Mouse (Mus musculus) myocyte (in vitro differentiated cells): ENCODE measurements around the gene Lrrc8c. TPM values are rescaled to one million over a fixed set of nuclear protein-coding genes. Genes with fewer than 3 reads are reported as not detected.

Experiments used
- H3K27me3 ChIP-seq: one replicate; pipeline ENCODE4 v1.6.1; 2011; ENCODE audit not compliant: control insufficient read depth, insufficient read depth, insufficient read length
- H3K36me3 ChIP-seq: one replicate; pipeline ENCODE4 v1.6.1; 2011; ENCODE audit not compliant: control insufficient read depth, insufficient read depth
- H3K4me2 ChIP-seq: one replicate; pipeline ENCODE4 v1.6.1; 2011; ENCODE audit warnings: low read depth, control low read depth
- H3K4me3 ChIP-seq: one replicate; pipeline ENCODE4 v1.5.1; 2011; ENCODE audit warnings: mild to moderate bottlenecking, control low read depth, moderate library complexity
- H3K79me2 ChIP-seq: one replicate; pipeline ENCODE4 v1.6.1; 2011; ENCODE audit not compliant: control insufficient read depth, insufficient read depth
- H3ac ChIP-seq: one replicate; pipeline ENCODE4 v1.6.1; 2011; ENCODE audit not compliant: control insufficient read depth, insufficient read length
- CEBPB ChIP-seq: IDR thresholded peaks from 2 replicates; pipeline ENCODE4 v1.6.1; 2011; ENCODE audit warnings: mild to moderate bottlenecking, moderate library complexity; ENCODE audit not compliant: poor library complexity, insufficient read depth, severe bottlenecking
- E2F4 ChIP-seq: IDR thresholded peaks from one replicate; pipeline ENCODE4 v1.6.1; 2011; ENCODE audit warnings: mild to moderate bottlenecking, control low read depth, moderate library complexity; ENCODE audit not compliant: insufficient read depth
- MAX ChIP-seq: IDR thresholded peaks from one replicate; pipeline ENCODE4 v1.6.1; 2011; ENCODE audit warnings: low read depth, mild to moderate bottlenecking, control low read depth
- MYOD1 ChIP-seq, 3 experiments: IDR thresholded peaks; one replicate each; pipeline ENCODE4 v1.6.1; 2011; ENCODE audit warnings: control low read depth in 2 of 3, low read depth in 2 of 3, mild to moderate bottlenecking in 2 of 3, moderate library complexity in 1 of 3; ENCODE audit not compliant: insufficient read length in 2 of 3, control insufficient read depth in 1 of 3
- MYOG ChIP-seq, 3 experiments: IDR thresholded peaks; one replicate each; pipeline ENCODE4 v1.6.1; 2011; ENCODE audit warnings: control low read depth in 2 of 3, low read depth in 2 of 3, mild to moderate bottlenecking in 2 of 3; ENCODE audit not compliant: insufficient read length in 2 of 3, control insufficient read depth in 1 of 3, insufficient read depth in 1 of 3
- POLR2A ChIP-seq: IDR thresholded peaks from one replicate; pipeline ENCODE4 v1.6.1; 2011; ENCODE audit warnings: low read depth, mild to moderate bottlenecking, control low read depth, moderate library complexity; ENCODE audit not compliant: insufficient read length
- POLR2AphosphoS2 ChIP-seq: IDR thresholded peaks from one replicate; pipeline ENCODE4 v1.6.1; 2011; ENCODE audit warnings: low read depth, control low read depth; ENCODE audit not compliant: insufficient read length
- REST ChIP-seq: IDR thresholded peaks from one replicate; pipeline ENCODE4 v1.6.1; 2011; ENCODE audit warnings: mild to moderate bottlenecking, control low read depth, moderate library complexity; ENCODE audit not compliant: insufficient read depth, insufficient read length
- SRF ChIP-seq: IDR thresholded peaks from one replicate; pipeline ENCODE4 v1.6.1; 2011; ENCODE audit warnings: low read depth; ENCODE audit not compliant: control insufficient read depth, insufficient read length
- TCF12 ChIP-seq: IDR thresholded peaks from one replicate; pipeline ENCODE4 v1.6.1; 2011; ENCODE audit warnings: mild to moderate bottlenecking, control low read depth; ENCODE audit not compliant: poor library complexity, insufficient read depth, severe bottlenecking
- TCF3 ChIP-seq: IDR thresholded peaks from one replicate; pipeline ENCODE4 v1.6.1; 2011; ENCODE audit warnings: low read depth, control low read depth; ENCODE audit not compliant: insufficient read length
- USF1 ChIP-seq: IDR thresholded peaks from one replicate; pipeline ENCODE4 v1.6.1; 2011; ENCODE audit warnings: low read depth, mild to moderate bottlenecking, control low read depth, moderate library complexity
- polyA plus RNA-seq: library from polyadenylated mRNA; unstranded; fragments of >200 nt; fragmentation: generic; extraction: Trizol; gene quantifications from one replicate; pipeline ENCODE4 v1.2.1, GENCODE M21; 2012; ENCODE audit warnings: missing spikeins

The Lrrc8c gene
- polyA plus RNA-seq, 1 experiment, result 7.9 TPM

DNA sequence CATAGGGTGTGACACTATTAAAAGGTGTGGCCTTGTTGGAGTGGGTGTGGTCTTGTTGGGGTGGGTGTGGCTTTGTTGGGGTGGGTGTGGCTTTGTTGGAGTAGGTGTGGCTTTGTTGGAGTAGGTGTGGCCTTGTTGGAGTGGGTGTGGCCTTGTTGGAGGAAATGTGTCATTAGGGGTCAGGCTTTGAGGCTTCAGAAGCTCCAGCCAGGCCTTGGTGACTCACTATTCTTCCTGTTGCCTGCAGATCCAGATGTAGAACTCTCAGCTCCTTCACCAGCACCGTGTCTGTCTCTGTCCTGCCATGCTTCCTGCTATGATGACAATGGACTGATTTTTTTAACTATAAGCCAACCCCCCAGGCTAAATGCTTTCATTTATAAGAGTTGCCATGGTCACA lies 19.8 kb upstream of the Lrrc8c start:
- Histone ChIP-seq H3ac (no peak overlapping the region), H3K27me3 (no peaks in the 10 kb centered on the region), H3K36me3 (no peaks in the 10 kb centered on the region), H3K4me3 (no peak overlapping the region), H3K79me2 (no peaks in the 10 kb centered on the region), H3K4me2 (peak overlapping the region; percentile 78)
- TF ChIP-seq SRF (no peak), POLR2A (peak; percentile 53), TCF12 (no peak), CEBPB (no peak), MYOD1 (IDR thresholded peaks at IDR 0.05; ENCODE audit: control insufficient read depth in 1 of 3, insufficient read length in 2 of 3, low read depth in 2 of 3) (no peak), TCF3 (no peak), POLR2AphosphoS2 (peak; percentile 40), REST (no peak), USF1 (no peak), E2F4 (no peak), MAX (no peak), MYOG (IDR thresholded peaks at IDR 0.05; ENCODE audit: control insufficient read depth in 1 of 3, insufficient read depth in 1 of 3, insufficient read length in 2 of 3, low read depth in 2 of 3) (no peak)

DNA sequence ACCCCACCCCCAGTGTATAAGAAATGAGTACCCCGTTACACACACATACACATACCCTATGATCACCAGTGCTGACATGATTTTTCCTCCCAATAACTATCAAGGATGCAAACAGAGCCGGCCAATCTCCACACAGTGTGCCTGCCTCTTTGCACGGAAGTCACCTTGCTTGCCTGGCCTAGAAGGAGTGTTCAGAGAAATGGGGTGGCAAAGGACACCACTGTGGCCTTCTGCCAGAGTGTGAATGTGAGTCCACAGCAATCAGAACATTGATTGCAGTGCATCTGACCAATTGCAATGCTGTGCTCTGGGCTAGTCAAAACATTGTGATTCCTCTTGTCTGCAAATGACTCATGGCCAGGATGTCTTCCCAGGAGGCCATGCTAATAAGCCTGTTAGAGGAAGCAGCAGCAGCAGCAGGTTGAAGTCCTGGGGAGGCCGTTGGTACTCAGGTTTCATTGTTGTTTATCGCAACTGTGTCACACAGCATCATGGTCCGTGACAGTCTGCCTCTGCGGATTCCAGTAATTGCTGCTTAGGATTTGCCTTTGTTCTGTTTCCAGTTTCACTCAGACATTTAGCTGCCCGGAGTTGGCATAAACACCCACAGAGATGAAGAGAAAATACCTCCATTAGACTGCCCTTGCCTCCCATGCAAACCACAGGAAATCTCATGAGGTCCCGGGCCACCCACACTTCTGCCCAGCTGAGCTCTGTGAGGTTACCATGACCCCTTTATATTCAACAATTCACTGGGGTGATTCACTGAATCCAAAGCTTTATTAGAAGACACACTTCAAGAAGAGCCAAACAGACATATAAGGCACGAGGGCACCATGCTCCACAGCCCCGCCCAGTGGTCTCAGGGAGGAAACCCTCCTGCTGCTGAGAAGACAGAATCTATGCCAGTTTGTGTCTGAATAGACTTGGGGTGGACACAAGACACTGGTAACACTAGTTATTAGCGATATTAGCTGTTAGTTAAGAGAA lies 18.8 kb upstream of the Lrrc8c start:
- Histone ChIP-seq H3K79me2 (no peaks in the 10 kb centered on the region), H3K4me2 (peak overlapping the region; percentile 78), H3ac (no peak overlapping the region), H3K36me3 (no peaks in the 10 kb centered on the region), H3K27me3 (no peaks in the 10 kb centered on the region), H3K4me3 (no peak overlapping the region)
- TF ChIP-seq MYOD1 (IDR thresholded peaks at IDR 0.05; ENCODE audit: control insufficient read depth in 1 of 3, insufficient read length in 2 of 3, low read depth in 2 of 3) (peak in 1 of 3 experiments; percentile 25), E2F4 (no peak), POLR2AphosphoS2 (no peak), SRF (peak; percentile 76), TCF3 (no peak), POLR2A (peak; percentile 20), TCF12 (no peak), MAX (no peak), MYOG (IDR thresholded peaks at IDR 0.05; ENCODE audit: control insufficient read depth in 1 of 3, insufficient read depth in 1 of 3, insufficient read length in 2 of 3, low read depth in 2 of 3) (no peak), CEBPB (no peak)

DNA sequence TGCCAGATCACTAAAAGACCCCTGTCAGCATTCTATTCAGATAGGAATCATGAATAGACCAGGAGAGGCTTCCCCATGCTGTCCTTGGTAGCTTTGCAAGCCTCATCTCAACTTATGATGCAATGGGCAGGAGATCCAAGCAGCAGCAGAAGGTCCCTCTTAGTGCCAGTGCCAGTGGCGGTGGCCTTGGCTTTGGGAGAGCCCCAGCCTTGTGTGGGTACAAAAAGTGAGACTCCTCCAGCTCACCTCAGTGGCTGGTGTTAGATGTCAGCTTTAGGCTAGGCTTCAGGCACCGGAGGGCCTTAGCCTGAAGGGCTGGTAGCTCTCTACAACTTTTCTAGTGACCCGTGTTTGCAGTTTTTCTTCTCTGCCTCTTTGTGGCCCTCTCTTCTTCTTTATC lies 18.1 kb upstream of the Lrrc8c start:
- no peaks in the 10 kb centered on the region for H3K79me2 ChIP-seq
- no peaks in the 10 kb centered on the region for H3K27me3 ChIP-seq
- H3K36me3 ChIP-seq, result no peaks in the 10 kb centered on the region
- peak overlapping the region; percentile 78 for H3K4me2 ChIP-seq
- no peak overlapping the region for H3K4me3 ChIP-seq
- H3ac ChIP-seq, result no peak overlapping the region
- TF ChIP-seq MYOD1 (IDR thresholded peaks at IDR 0.05; ENCODE audit: control insufficient read depth in 1 of 3, insufficient read length in 2 of 3, low read depth in 2 of 3) (no peak), USF1 (no peak)

DNA sequence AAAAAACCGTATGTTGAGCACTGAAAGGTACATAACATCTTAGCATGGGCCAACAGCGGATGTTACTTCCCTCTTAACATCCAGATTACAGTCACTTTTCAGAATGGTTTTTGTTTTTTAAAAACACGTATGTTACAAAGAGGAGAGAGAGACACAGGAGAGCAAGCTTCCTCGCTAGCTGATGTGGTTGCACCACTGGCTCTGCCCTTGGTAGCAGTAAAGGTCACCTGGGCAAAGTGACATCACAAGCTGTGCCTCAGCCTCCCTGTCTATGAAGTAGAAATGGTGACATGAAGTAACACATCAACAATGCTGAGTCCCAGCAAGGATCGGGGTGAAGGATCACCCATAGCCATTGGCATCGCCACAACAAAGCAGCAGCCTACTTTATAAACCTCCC lies 10.4 kb upstream of the Lrrc8c start:
- Histone ChIP-seq H3K27me3 (no peaks in the 10 kb centered on the region), H3K36me3 (no peaks in the 10 kb centered on the region), H3ac (no peak overlapping the region), H3K4me3 (no peak overlapping the region), H3K79me2 (no peaks in the 10 kb centered on the region), H3K4me2 (no peak overlapping the region)
- TF ChIP-seq USF1, result no peak
- no peak for TF ChIP-seq SRF
- TF ChIP-seq POLR2AphosphoS2, result no peak
- no peak for TF ChIP-seq TCF3
- no peak for TF ChIP-seq MYOG (IDR thresholded peaks at IDR 0.05; ENCODE audit: control insufficient read depth in 1 of 3, insufficient read depth in 1 of 3, insufficient read length in 2 of 3, low read depth in 2 of 3)
- no peak for TF ChIP-seq MYOD1 (IDR thresholded peaks at IDR 0.05; ENCODE audit: control insufficient read depth in 1 of 3, insufficient read length in 2 of 3, low read depth in 2 of 3)
- no peak for TF ChIP-seq CEBPB
- TF ChIP-seq E2F4, result no peak
- no peak for TF ChIP-seq POLR2A
- no peak for TF ChIP-seq REST

GRCm38 (mm10) chr5:105512297-105512696 lies 6.9 kb upstream of the Lrrc8c start:
- TF ChIP-seq POLR2AphosphoS2 (no peak), TCF12 (no peak), USF1 (no peak), MAX (no peak), MYOG (IDR thresholded peaks at IDR 0.05; ENCODE audit: control insufficient read depth in 1 of 3, insufficient read depth in 1 of 3, insufficient read length in 2 of 3, low read depth in 2 of 3) (no peak), POLR2A (no peak), TCF3 (no peak), REST (no peak), CEBPB (no peak), E2F4 (no peak), MYOD1 (IDR thresholded peaks at IDR 0.05; ENCODE audit: control insufficient read depth in 1 of 3, insufficient read length in 2 of 3, low read depth in 2 of 3) (no peak), SRF (no peak)
- H3K4me2 ChIP-seq, result no peak overlapping the region
- H3K27me3 ChIP-seq, result no peaks in the 10 kb centered on the region
- H3K36me3 ChIP-seq, result no peaks in the 10 kb centered on the region
- H3K79me2 ChIP-seq, result no peaks in the 10 kb centered on the region
- H3ac ChIP-seq, result no peak overlapping the region
- H3K4me3 ChIP-seq, result no peak overlapping the region
